ENCODE assay signal across 22 mouse cellular contexts in the genomic region with DNA sequence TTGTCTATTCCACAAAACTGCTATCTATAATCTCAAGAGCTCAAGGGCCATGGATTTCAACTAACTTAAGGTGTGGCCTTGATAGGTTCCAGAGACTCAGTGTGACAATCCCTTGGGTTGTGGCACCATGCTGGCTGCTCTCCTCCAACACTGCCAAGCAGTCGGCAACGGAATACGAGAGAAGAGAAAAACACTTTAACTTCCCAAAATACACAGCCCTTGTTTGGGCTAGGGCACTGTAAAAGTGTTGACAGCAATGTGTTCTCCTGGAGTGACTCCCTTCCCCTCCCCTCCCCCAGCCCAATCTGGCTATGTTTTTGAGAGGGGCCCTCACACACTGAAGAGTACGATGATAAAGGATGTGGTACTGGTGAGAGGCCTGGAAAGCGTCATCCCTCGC. TPM values are rescaled to one million over a fixed set of nuclear protein-coding genes. Genes with fewer than 3 reads are reported as not detected.
A peak's percentile ranks its signal among the peaks of the same experiment; 100 is the strongest.
DNase-seq lines count a peak whose midpoint lies in the region; ATAC-seq and TF ChIP-seq lines count a peak whose summit lies in the region.
"Had no signal": no experiment of that assay in that cellular context is flagged by ENCODE, and none has a peak within 500 bp of the region (broad histone marks: within the 10 kb centered on the region; RNA-seq: fewer than 3 reads in every experiment).

No protein-coding gene starts in this region.

- no peak overlapping the region for H3K9ac ChIP-seq in forebrain, embryonic 15.5 days (replicated peaks)
- no peak overlapping the region for H3K9ac ChIP-seq in forebrain, embryonic 11.5 days (ENCODE audit: low read length)
- H3K9ac ChIP-seq in lung, embryonic 16.5 days (ENCODE audit: low read length): no peak overlapping the region
- no peak overlapping the region for H3K9ac ChIP-seq in heart, embryonic 14.5 days (ENCODE audit: low read length)
- H3K9ac ChIP-seq in hindbrain, postnatal 0 days (replicated peaks; ENCODE audit: low read length): no peak overlapping the region
- H3K9ac ChIP-seq: hindbrain, embryonic 12.5 days; limb, embryonic 15.5 days; liver, embryonic 14.5 days; lung, embryonic 15.5 days; stomach, embryonic 15.5 days had no signal

- H3K27me3 ChIP-seq in forebrain, embryonic 15.5 days: no peaks in the 10 kb centered on the region
- no peaks in the 10 kb centered on the region for H3K27me3 ChIP-seq in forebrain, embryonic 11.5 days (ENCODE audit: control insufficient read depth, insufficient read depth, low read length)
- H3K27me3 ChIP-seq in lung, embryonic 16.5 days (ENCODE audit: control insufficient read depth, insufficient read depth, low read depth, low read length): no peaks in the 10 kb centered on the region
- H3K27me3 ChIP-seq in heart, embryonic 14.5 days (ENCODE audit: control insufficient read depth, insufficient read depth, low read length): peaks cover 35% of the 10 kb centered on the region
- H3K27me3 ChIP-seq in hindbrain, postnatal 0 days (ENCODE audit: insufficient read depth, low read length): no peaks in the 10 kb centered on the region
- H3K27me3 ChIP-seq: hindbrain, embryonic 12.5 days; limb, embryonic 15.5 days; lung, embryonic 15.5 days; stomach, embryonic 15.5 days had no signal

- no peaks in the 10 kb centered on the region; the same call in 1 of the 2 replicates for H3K9me3 ChIP-seq in forebrain, embryonic 15.5 days
- H3K9me3 ChIP-seq in forebrain, embryonic 11.5 days (ENCODE audit: control insufficient read depth, low read length): no peaks in the 10 kb centered on the region
- peaks cover 6% of the 10 kb centered on the region; the same call in 1 of the 2 replicates for H3K9me3 ChIP-seq in lung, embryonic 16.5 days (ENCODE audit: control insufficient read depth, low read length)
- H3K9me3 ChIP-seq in heart, embryonic 14.5 days (ENCODE audit: control insufficient read depth, low read length): peaks cover 6% of the 10 kb centered on the region
- H3K9me3 ChIP-seq in hindbrain, postnatal 0 days (ENCODE audit: low read length): 0 out of 2 replicates have a peak, but pooled peaks cover 2% of the 10 kb centered on the region
- H3K9me3 ChIP-seq: limb, embryonic 15.5 days; lung, embryonic 15.5 days; stomach, embryonic 15.5 days had no signal

- 67% methylated on average over 6 of the region's 6 CpGs for WGBS in forebrain, embryonic 15.5 days
- WGBS in forebrain, embryonic 11.5 days: 95% methylated on average over 6 of the region's 6 CpGs
- 49% methylated on average over 6 of the region's 6 CpGs for WGBS in lung, embryonic 16.5 days
- WGBS in heart, embryonic 14.5 days: 16% methylated on average over 6 of the region's 6 CpGs
- WGBS in hindbrain, postnatal 0 days: 90% methylated on average over 6 of the region's 6 CpGs

- H3K36me3 ChIP-seq in forebrain, embryonic 15.5 days: peaks cover 5% of the 10 kb centered on the region; the same call in 1 of the 2 replicates
- no peaks in the 10 kb centered on the region; the same call in 1 of the 2 replicates for H3K36me3 ChIP-seq in forebrain, embryonic 11.5 days (ENCODE audit: control insufficient read depth, insufficient read depth, low read length)
- no peaks in the 10 kb centered on the region; the same call in 1 of the 2 replicates for H3K36me3 ChIP-seq in lung, embryonic 16.5 days (ENCODE audit: control insufficient read depth, insufficient read depth, low read length)
- no peaks in the 10 kb centered on the region for H3K36me3 ChIP-seq in heart, embryonic 14.5 days (ENCODE audit: control insufficient read depth, insufficient read depth, low read length)
- no peaks in the 10 kb centered on the region; the same call in 1 of the 2 replicates for H3K36me3 ChIP-seq in hindbrain, postnatal 0 days (ENCODE audit: insufficient read depth, low read length)
- H3K36me3 ChIP-seq: lung, embryonic 15.5 days had no signal

- no peak overlapping the region for H3K4me3 ChIP-seq in forebrain, embryonic 15.5 days
- no peak overlapping the region for H3K4me3 ChIP-seq in forebrain, embryonic 11.5 days (ENCODE audit: low read depth, low read length)
- H3K4me3 ChIP-seq in lung, embryonic 16.5 days (ENCODE audit: low read length): no peak overlapping the region
- H3K4me3 ChIP-seq in heart, embryonic 14.5 days (ENCODE audit: control insufficient read depth in 1 of 2, insufficient read depth in 1 of 2, low read depth in 1 of 2, low read length in 2 of 2): no peak overlapping the region
- H3K4me3 ChIP-seq in hindbrain, postnatal 0 days (ENCODE audit: low read length): no peak overlapping the region
- H3K4me3 ChIP-seq: hindbrain, embryonic 12.5 days; limb, embryonic 15.5 days; lung, embryonic 15.5 days; midbrain, embryonic 10.5 days; stomach, embryonic 15.5 days had no signal

- 0 out of 2 replicates have a peak, but pooled peaks cover 7% of the 10 kb centered on the region for H3K4me1 ChIP-seq in forebrain, embryonic 15.5 days
- H3K4me1 ChIP-seq in forebrain, embryonic 11.5 days (replicated peaks; ENCODE audit: control insufficient read depth, insufficient read depth, low read length): no peaks in the 10 kb centered on the region
- H3K4me1 ChIP-seq in lung, embryonic 16.5 days (replicated peaks; ENCODE audit: control insufficient read depth, insufficient read depth, low read length): peaks cover 21% of the 10 kb centered on the region
- H3K4me1 ChIP-seq in heart, embryonic 14.5 days (ENCODE audit: control insufficient read depth in 2 of 2, insufficient read depth in 2 of 2, low read length in 2 of 2): peaks cover 8 to 12% of the 10 kb centered on the region in 2 experiments
- H3K4me1 ChIP-seq in hindbrain, postnatal 0 days (ENCODE audit: insufficient read depth, low read length): no peaks in the 10 kb centered on the region
- H3K4me1 ChIP-seq: midbrain, embryonic 10.5 days had no signal

- ATAC-seq in forebrain, embryonic 15.5 days (replicated peaks): peak; percentile 85
- ATAC-seq in forebrain, embryonic 11.5 days (replicated peaks; ENCODE audit: low FRiP score): no peak
- peak; percentile 34; the same call in 1 of the 2 replicates for ATAC-seq in lung, embryonic 16.5 days (ENCODE audit: low read depth)
- peak; percentile 92 for ATAC-seq in heart, embryonic 14.5 days (ENCODE audit: insufficient number of reproducible peaks, insufficient read depth, low FRiP score, low read depth)
- ATAC-seq in hindbrain, postnatal 0 days: no peak

- H3K27ac ChIP-seq in forebrain, embryonic 15.5 days (replicated peaks): peak overlapping the region; percentile 51; the same call in 1 of the 2 replicates
- H3K27ac ChIP-seq in forebrain, embryonic 11.5 days (ENCODE audit: low read depth, low read length): no peak overlapping the region
- no peak overlapping the region for H3K27ac ChIP-seq in lung, embryonic 16.5 days (ENCODE audit: low read length)
- H3K27ac ChIP-seq in heart, embryonic 14.5 days (replicated peaks in 1 of 2; ENCODE audit: control insufficient read depth in 1 of 2, insufficient read depth in 1 of 2, low read depth in 2 of 2, low read length in 2 of 2): peak overlapping the region in 1 of 2 experiments; percentile 27; a peak in 2 of 4 replicates
- H3K27ac ChIP-seq in hindbrain, postnatal 0 days: no peak overlapping the region
- H3K27ac ChIP-seq: hindbrain, embryonic 12.5 days; limb, embryonic 15.5 days; liver, embryonic 14.5 days; lung, embryonic 15.5 days; midbrain, embryonic 10.5 days; stomach, embryonic 15.5 days had no signal

- no peak overlapping the region for H3K4me2 ChIP-seq in forebrain, embryonic 15.5 days (replicated peaks)
- no peak overlapping the region for H3K4me2 ChIP-seq in forebrain, embryonic 11.5 days (ENCODE audit: low read depth, low read length, severe bottlenecking)
- H3K4me2 ChIP-seq in lung, embryonic 16.5 days (ENCODE audit: low read depth, low read length): no peak overlapping the region
- peak overlapping the region; percentile 7; the same call in 1 of the 2 replicates for H3K4me2 ChIP-seq in heart, embryonic 14.5 days (ENCODE audit: low read length)
- H3K4me2 ChIP-seq in hindbrain, postnatal 0 days (ENCODE audit: low read depth, low read length): no peak overlapping the region
- H3K4me2 ChIP-seq: hindbrain, embryonic 12.5 days; limb, embryonic 15.5 days; lung, embryonic 15.5 days; stomach, embryonic 15.5 days had no signal

- DNase-seq in forebrain, embryonic 11.5 days (ENCODE audit: low spot score): no peak
- no peak for DNase-seq in lung, postnatal 25 days (ENCODE audit: low spot score)
- no peak for DNase-seq in adipocyte (ENCODE audit: low spot score)
- no peak for DNase-seq in hindbrain, postnatal 0 days (ENCODE audit: low spot score)
- DNase-seq: adrenal gland, postnatal 36 days; cerebellum, adult 11 months; cerebellum, postnatal 14 days; embryo, embryonic 11 days; gastrocnemius, postnatal 10 days; kidney, adult 18-20 months; left cerebral cortex, postnatal 4 days; thymus, postnatal 25 days had no signal

- no peak for TF ChIP-seq CTCF in hindbrain, postnatal 0 days (IDR thresholded peaks at IDR 0.05; ENCODE audit: low read depth)

RNA-seq across cellular contexts. Expression of a gene that starts 21.9 kb away (rescaled TPM):
- 31.9 and 34.7 TPM in 2 replicates for polyA plus RNA-seq in forebrain, embryonic 15.5 days (2015; fragmentation: Nextera tagmentation; extraction: Ambion mirVana)
- polyA plus RNA-seq in forebrain, embryonic 11.5 days (2014; fragmentation: Nextera tagmentation; extraction: Ambion mirVana): 11.7 and 12.0 TPM in 2 replicates
- 8.0 and 8.6 TPM in 2 replicates for polyA plus RNA-seq in lung, embryonic 16.5 days (2015; fragmentation: Nextera tagmentation; extraction: Ambion mirVana)
- polyA plus RNA-seq in heart, embryonic 14.5 days (2014; fragmentation: Nextera tagmentation; extraction: Ambion mirVana): 8.4 and 9.3 TPM in 2 replicates
- total RNA-seq in hindbrain, postnatal 0 days (2014; rRNA removed): 18.8 and 27.9 TPM in 2 replicates
- 24.4 TPM in 2 replicates for polyA plus RNA-seq in hindbrain, postnatal 0 days (2015; fragmentation: Nextera tagmentation; extraction: Ambion mirVana)
- total RNA-seq: granulocyte monocyte progenitor cell, adult 5-6 weeks had no signal

Comparison
In these comparisons a context has a peak if more than half of its experiments do, and no peak if none do; other contexts are left out.
1. ATAC-seq: peak in forebrain, embryonic 15.5 days (single experiment), lung, embryonic 16.5 days (single experiment) and heart, embryonic 14.5 days (single experiment); none in forebrain, embryonic 11.5 days (single experiment) and hindbrain, postnatal 0 days (single experiment).